Mouse (Mus musculus) kidney, embryonic 14.5 days (tissue): Measurements from ENCODE around the gene Eefsec. TPM values are rescaled to one million over a fixed set of nuclear protein-coding genes. Genes with fewer than 3 reads are reported as not detected.

Experiments used
- ATAC-seq: fragments of 200-750 bp; cut with Nextera tagmentation; 2 replicates; pipeline ENCODE4 v1.8.0; 2017; ENCODE audit warnings: moderate number of reproducible peaks, mild to moderate bottlenecking, moderate TSS enrichment, moderate library complexity; ENCODE audit not compliant: low FRiP score, low TSS enrichment
- H3K27ac ChIP-seq: fragments of 300-500 bp; sonication (generic); 2 replicates; pipeline ENCODE4 v1.5.1; 2014; ENCODE audit warnings: low read depth, mild to moderate bottlenecking, low read length, moderate library complexity, mixed read lengths
- H3K27me3 ChIP-seq: fragments of 300-500 bp; sonication (generic); 2 replicates; pipeline ENCODE4 v1.6.1; 2014; ENCODE audit warnings: mild to moderate bottlenecking, low read length; ENCODE audit not compliant: control insufficient read depth, insufficient read depth
- H3K36me3 ChIP-seq: fragments of 300-500 bp; sonication (generic); 2 replicates; pipeline ENCODE4 v1.6.1; 2014; ENCODE audit warnings: low read length, mixed read lengths; ENCODE audit not compliant: control insufficient read depth, insufficient read depth
- H3K4me1 ChIP-seq: fragments of 300-500 bp; sonication (generic); 2 replicates; pipeline ENCODE4 v1.6.1; 2014; ENCODE audit warnings: low read length, mixed read lengths; ENCODE audit not compliant: control insufficient read depth, insufficient read depth
- H3K4me2 ChIP-seq: fragments of 300-500 bp; sonication (generic); replicated peaks from 2 replicates; pipeline ENCODE4 v1.6.1; 2014; ENCODE audit warnings: low read depth, mild to moderate bottlenecking, low read length
- H3K4me3 ChIP-seq: fragments of 300-500 bp; sonication (generic); 2 replicates; pipeline ENCODE4 v1.5.1; 2014; ENCODE audit warnings: mild to moderate bottlenecking, low read length
- H3K9ac ChIP-seq: fragments of 300-500 bp; sonication (generic); 2 replicates; pipeline ENCODE4 v1.6.1; 2014; ENCODE audit warnings: low read depth, mild to moderate bottlenecking, low read length, moderate library complexity
- H3K9me3 ChIP-seq: fragments of 300-500 bp; sonication (generic); 2 replicates; pipeline ENCODE4 v1.6.1; 2016; ENCODE audit warnings: low read length; ENCODE audit not compliant: control insufficient read depth
- WGBS: fragments of 180-500 bp; shearing (Covaris S2); extraction: QIAGEN DNeasy Blood & Tissue Kit; methylation state at CpG from one replicate; pipeline ENCODE4 v1.1.7; 2014; 5-methylcytosine and 5-hydroxymethylcytosine counted together
- polyA plus RNA-seq: library from polyadenylated mRNA; unstranded; fragments of >200 nt; fragmentation: Nextera tagmentation; extraction: Ambion mirVana; gene quantifications from 2 replicates; pipeline ENCODE4 v1.2.1, GENCODE M21; 2014

Gene Eefsec
- polyA plus RNA-seq, 1 experiment from 2014 or later = 49.3 TPM

DNA sequence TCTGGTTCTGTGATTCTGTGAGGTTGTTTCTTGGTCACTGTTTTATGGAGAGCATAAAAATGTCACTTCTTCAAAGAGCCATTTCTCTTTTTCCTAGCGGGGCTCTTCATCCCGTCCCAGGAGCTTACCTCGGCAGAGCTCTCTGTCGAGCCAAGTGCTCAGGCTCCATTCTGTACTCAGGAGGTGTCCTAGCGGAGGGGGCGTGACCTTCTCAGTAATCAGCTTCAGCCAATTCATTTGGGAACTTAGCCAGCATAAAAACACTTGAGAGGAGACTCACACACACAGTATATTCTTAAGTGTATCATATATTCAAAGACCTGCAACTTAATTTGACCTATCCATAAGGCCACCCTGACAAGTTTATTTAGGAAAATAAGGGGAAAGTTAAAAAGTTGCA lies 34.1 kb upstream of the Eefsec start:
- Histone ChIP-seq H3K4me2 (no peak overlapping the region), H3K4me1 (no peaks in the 10 kb centered on the region), H3K4me3 (no peak overlapping the region), H3K27me3 (no peaks in the 10 kb centered on the region), H3K27ac (no peak overlapping the region), H3K36me3 (peaks cover 86% of the 10 kb centered on the region), H3K9me3 (no peaks in the 10 kb centered on the region), H3K9ac (no peak overlapping the region)
- WGBS = 35% methylated on average over 6 of the region's 6 CpGs
- no peak for ATAC-seq

DNA sequence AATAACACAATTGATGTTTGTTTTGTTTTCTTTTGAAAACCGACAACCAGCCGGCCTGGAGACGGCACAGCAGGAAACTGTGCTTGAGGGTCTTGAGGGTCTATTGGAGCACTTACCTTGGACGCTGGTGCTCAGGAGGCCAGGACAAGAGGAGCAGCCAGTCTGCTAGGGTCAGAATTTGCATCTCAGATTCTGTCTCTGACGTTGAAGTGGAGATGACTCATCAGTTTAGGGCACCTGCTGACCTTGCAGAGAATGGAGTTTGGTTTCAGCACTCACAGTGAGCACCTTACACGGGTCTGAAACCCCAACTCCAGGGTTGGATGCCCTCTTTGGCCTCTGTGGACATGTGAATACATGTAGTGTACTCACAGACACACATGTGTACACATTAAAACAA lies 23.5 kb upstream of the Eefsec start:
- no peak overlapping the region for H3K27ac ChIP-seq
- H3K4me3 ChIP-seq = no peak overlapping the region
- WGBS = 72% methylated on average over 6 of the region's 6 CpGs
- H3K4me1 ChIP-seq = peaks cover 9% of the 10 kb centered on the region
- no peak for ATAC-seq
- H3K36me3 ChIP-seq = peaks cover 61% of the 10 kb centered on the region
- H3K4me2 ChIP-seq = no peak overlapping the region
- no peaks in the 10 kb centered on the region for H3K9me3 ChIP-seq
- H3K9ac ChIP-seq = no peak overlapping the region
- H3K27me3 ChIP-seq = no peaks in the 10 kb centered on the region

DNA sequence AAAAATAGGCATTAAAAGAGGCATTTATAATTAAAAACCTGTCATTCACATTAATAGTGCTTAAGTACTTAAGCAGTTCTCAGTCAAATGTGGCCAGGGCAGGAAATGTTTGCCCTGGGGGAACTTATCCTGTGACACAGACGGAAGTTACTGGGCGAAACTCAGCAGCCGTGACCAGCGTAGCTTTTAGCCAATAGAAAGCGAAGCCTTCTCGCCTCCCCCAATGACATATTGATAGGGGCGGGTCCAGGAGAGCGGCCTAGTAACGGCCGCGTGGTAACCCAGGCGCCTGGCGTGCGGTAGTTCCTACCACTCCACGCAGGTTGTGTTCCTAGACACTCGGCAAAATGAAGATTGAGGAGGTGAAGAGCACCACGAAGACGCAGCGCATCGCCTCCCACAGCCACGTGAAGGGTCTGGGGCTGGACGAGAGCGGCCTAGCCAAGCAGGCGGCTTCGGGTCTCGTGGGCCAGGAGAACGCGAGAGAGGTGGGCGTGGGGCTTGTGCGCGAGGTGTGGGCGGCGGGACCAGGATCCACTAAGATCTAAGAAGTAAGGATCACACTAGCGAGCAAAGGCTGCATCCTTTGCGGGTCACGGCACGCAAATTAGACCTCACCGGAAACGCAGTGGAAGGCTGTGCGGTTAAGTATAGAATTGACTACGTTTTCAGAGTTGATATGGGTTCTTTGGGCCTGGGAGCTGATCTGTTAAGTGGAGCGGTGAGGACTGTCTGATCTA lies 19.0 kb upstream of the Eefsec start, which contains the start of gene Ruvbl1:
Ruvbl1 (plus strand) TSS at position 229 of the 740 bp plus-strand sequence.
- Histone ChIP-seq H3K27ac (no peak within 1 kb of the TSS), H3K36me3 (peaks cover 29% of the 10 kb centered on the region), H3K9ac (peak within 1 kb of the TSS; percentile 74), H3K4me1 (peaks cover 9% of the 10 kb centered on the region), H3K27me3 (no peaks in the 10 kb centered on the region), H3K4me2 (peak within 1 kb of the TSS; percentile 75), H3K9me3 (no peaks in the 10 kb centered on the region), H3K4me3 (peak within 1 kb of the TSS; percentile 64)
- ATAC-seq = peak; percentile 100
- WGBS = under 1% methylated on average over 38 of the region's 42 CpGs

DNA sequence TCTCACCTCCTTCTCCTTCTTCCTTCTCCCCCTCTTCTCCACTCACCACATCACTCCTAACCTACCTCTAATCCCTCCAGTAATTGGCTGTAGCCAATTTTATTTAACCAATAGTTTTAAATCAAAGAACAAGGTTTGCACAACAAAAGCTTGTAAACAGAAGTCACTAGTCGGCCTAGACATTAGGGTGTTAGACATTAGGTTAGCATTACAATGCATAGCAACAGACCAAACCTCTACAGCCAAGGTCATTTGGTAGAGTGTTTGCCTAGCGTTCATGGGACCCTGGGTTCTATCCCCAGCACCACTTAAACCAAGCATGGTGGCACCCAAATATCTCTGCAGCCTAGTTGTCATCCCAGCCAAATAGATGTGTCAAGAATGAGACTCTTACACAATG lies 8.2 kb upstream of the Eefsec start:
- Histone ChIP-seq H3K27me3 (no peaks in the 10 kb centered on the region), H3K4me3 (no peak overlapping the region), H3K4me1 (no peaks in the 10 kb centered on the region), H3K9ac (no peak overlapping the region), H3K4me2 (no peak overlapping the region), H3K36me3 (no peaks in the 10 kb centered on the region), H3K27ac (no peak overlapping the region), H3K9me3 (no peaks in the 10 kb centered on the region)
- no peak for ATAC-seq
- WGBS = 74% methylated on average over 2 of the region's 2 CpGs

DNA sequence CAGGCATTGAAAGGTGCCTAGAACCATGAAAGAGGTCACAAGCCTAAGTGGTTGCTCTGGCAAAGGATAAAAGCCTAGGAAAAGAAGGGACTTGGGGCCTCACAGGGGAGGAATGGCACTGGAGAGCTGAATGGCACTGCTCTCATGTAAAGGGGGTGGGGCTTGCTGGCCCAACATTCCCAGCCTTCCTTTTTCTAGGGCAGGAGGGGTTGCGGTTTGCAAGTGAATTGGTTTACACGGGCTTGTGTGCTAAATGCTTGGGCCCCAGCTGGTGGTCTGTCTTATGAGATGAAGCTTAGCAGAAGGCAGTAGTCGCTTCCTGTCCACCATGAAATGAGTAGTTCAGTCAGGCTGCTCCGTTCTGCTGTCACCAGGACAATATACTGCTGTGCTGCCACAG lies 1.1 kb upstream of the Eefsec start:
- H3K4me1 ChIP-seq = peaks cover 4% of the 10 kb centered on the region; the same call in 1 of the 2 replicates
- no peak overlapping the region for H3K4me2 ChIP-seq
- no peaks in the 10 kb centered on the region for H3K36me3 ChIP-seq
- no peaks in the 10 kb centered on the region for H3K27me3 ChIP-seq
- no peak overlapping the region for H3K9ac ChIP-seq
- no peak for ATAC-seq
- H3K27ac ChIP-seq = no peak overlapping the region
- H3K4me3 ChIP-seq = no peak overlapping the region
- H3K9me3 ChIP-seq = no peaks in the 10 kb centered on the region
- WGBS = 36% methylated on average over 4 of the region's 4 CpGs

DNA sequence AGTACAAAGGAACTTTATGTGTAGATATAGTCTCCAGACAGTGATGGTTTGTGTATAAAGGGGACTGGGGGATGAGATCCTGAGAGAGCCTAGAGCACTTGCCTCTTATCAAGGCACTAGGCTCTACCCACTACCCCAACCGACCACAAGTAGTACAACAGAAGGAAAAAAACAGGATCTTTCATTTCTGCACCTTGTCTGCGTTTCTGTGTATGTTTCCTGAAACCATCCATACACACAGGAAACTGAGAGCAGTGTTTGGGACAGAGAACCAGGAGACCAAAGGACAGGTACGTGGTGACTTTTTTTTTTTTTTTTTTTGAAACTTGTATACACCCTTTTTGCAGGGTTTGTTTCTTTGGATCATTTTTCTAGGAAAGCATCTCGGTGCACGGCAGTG lies 678 bp downstream of the Eefsec start:
- ATAC-seq = no peak
- H3K4me2 ChIP-seq = peak overlapping the region; percentile 63
- no peaks in the 10 kb centered on the region for H3K9me3 ChIP-seq
- no peak overlapping the region for H3K27ac ChIP-seq
- H3K27me3 ChIP-seq = no peaks in the 10 kb centered on the region
- peak overlapping the region; percentile 66 for H3K9ac ChIP-seq
- H3K36me3 ChIP-seq = no peaks in the 10 kb centered on the region
- 14% methylated on average over 5 of the region's 5 CpGs for WGBS
- H3K4me1 ChIP-seq = peaks cover 4% of the 10 kb centered on the region; the same call in 1 of the 2 replicates
- H3K4me3 ChIP-seq = peak overlapping the region; percentile 66

DNA sequence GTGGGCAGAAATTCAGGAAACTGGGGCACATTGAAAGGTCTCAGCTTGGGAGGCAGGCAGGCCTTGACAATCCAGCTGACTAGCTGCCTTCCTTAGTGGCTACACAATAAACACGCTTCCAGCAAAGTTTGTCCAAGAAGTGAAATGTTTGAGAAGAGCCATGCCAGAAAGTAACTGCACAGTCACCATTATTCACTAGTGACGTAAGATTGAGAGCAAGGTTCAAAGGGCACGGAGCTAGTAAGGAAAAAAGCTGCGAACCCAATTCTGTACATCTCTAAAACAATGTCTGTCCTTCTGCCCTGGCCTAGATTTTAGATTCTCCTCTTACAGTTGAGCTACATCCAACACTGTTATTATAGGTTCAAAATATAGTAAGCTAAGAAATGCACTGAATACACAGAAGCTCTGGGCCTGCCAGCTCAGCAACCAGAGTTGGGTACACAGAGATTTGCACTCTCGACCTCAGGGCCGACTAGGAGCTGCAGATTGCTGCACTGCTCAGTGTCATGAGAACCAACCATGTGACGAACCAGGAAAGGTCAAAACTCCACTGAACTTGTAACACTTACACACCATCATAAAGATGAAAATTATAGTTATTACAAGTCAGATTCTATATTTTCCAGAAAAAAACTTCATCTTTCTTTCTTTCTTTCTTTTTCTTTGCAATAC lies 2.1 kb downstream of the Eefsec start:
- Histone ChIP-seq H3K27me3 (no peaks in the 10 kb centered on the region), H3K4me1 (peaks cover 4% of the 10 kb centered on the region; the same call in 1 of the 2 replicates), H3K4me3 (no peak overlapping the region), H3K27ac (no peak overlapping the region), H3K36me3 (no peaks in the 10 kb centered on the region), H3K9ac (no peak overlapping the region), H3K9me3 (no peaks in the 10 kb centered on the region), H3K4me2 (no peak overlapping the region)
- no peak for ATAC-seq
- 77% methylated on average over 7 of the region's 7 CpGs for WGBS

DNA sequence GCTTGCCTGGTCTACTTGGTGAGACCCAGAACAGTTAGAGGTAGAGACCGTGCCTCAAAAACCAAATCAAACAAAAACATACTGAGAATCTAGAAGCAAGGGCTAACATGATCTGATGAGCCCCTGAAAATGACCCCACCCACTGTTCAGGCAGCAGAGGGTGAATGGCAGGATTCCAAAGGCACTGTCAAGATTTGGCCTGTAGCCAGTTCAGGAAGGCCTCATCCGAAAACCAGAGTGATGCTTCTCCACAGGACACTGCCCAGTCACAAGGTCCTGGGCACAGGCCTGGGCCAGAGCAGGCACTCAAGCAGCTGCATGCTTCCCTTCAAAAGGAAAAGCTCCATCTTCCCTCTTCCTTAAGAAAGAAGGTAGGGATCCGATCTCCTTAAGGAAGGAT lies 2.9 kb downstream of the Eefsec start:
- Histone ChIP-seq H3K4me1 (peaks cover 4% of the 10 kb centered on the region; the same call in 1 of the 2 replicates), H3K9me3 (no peaks in the 10 kb centered on the region), H3K9ac (no peak overlapping the region), H3K27me3 (no peaks in the 10 kb centered on the region), H3K4me3 (no peak overlapping the region), H3K27ac (no peak overlapping the region), H3K4me2 (no peak overlapping the region), H3K36me3 (no peaks in the 10 kb centered on the region)
- ATAC-seq = no peak
- WGBS = 92% methylated on average over 3 of the region's 3 CpGs

DNA sequence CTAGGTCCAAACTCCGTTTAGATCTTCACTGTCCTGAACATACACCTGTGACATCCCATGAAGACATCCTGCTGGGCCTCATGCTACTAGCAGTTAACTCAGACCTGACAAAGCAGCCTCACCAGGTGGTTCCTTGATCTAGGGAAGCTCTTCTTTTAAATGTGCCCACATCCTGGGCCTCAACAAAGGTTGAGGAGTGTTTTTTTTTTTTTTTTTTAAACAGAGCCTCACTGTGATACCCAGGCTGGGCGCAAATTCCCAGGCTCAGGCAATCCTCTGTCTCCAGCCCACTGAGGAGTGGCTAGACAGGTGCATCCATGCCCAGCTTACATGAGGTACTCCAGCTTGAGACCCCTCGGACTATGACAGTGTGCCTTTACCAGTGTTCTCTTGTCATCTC lies 3.8 kb downstream of the Eefsec start:
- Histone ChIP-seq H3K9ac (no peak overlapping the region), H3K36me3 (no peaks in the 10 kb centered on the region), H3K9me3 (no peaks in the 10 kb centered on the region), H3K27me3 (no peaks in the 10 kb centered on the region), H3K4me1 (peaks cover 4% of the 10 kb centered on the region; the same call in 1 of the 2 replicates), H3K4me2 (no peak overlapping the region), H3K27ac (no peak overlapping the region), H3K4me3 (no peak overlapping the region)
- 82% methylated on average over 3 of the region's 3 CpGs for WGBS
- no peak for ATAC-seq
